Mouse (Mus musculus): ENCODE measurements around the gene Arid1b.

- TF ChIP-seq CTCF (IDR thresholded peaks at IDR 0.05; ENCODE audit: borderline replicate concordance, extremely low read depth, insufficient read depth, insufficient read length) (no peak), POLR2A (IDR thresholded peaks at IDR 0.05; ENCODE audit: borderline replicate concordance, extremely low read depth, insufficient read depth, insufficient read length, poor library complexity, severe bottlenecking) (no peak)
Measured at GRCm38 (mm10) chr17:5150660-5151063, 156.5 kb downstream of the Arid1b start.
